Mouse (Mus musculus): Measurements from ENCODE around the gene 2900092C05Rik. TPM values are rescaled to one million over a fixed set of nuclear protein-coding genes. Genes with fewer than 3 reads are reported as not detected.

2900092C05Rik gene
- total and polyA plus RNA-seq, 3 experiments: not detected

- peak; percentile 37 for DNase-seq (ENCODE audit: low read depth, low spot score)
- H3K79me2 ChIP-seq (ENCODE audit: control insufficient read depth, insufficient read depth, low read length, poor library complexity): peaks cover 5% of the 10 kb centered on the region
- H3K4me1 ChIP-seq (ENCODE audit: control insufficient read depth in 1 of 2, insufficient read depth in 2 of 2, low read length in 2 of 2): peaks cover 0 to 5% of the 10 kb centered on the region in 2 experiments; a peak in 2 of 4 replicates
- no peak for TF ChIP-seq JUND (IDR thresholded peaks at IDR 0.05; ENCODE audit: low read depth, low read length)
- no peak for TF ChIP-seq SIN3A (IDR thresholded peaks at IDR 0.05; ENCODE audit: low read length)
- TF ChIP-seq ZNF384 (IDR thresholded peaks at IDR 0.05; ENCODE audit: low read depth, low read length): peak; percentile 53
- no peaks in the 10 kb centered on the region for H3K27me3 ChIP-seq (ENCODE audit: control insufficient read depth in 1 of 2, insufficient read depth in 2 of 2, low read length in 2 of 2)
- peaks cover 0 to 4% of the 10 kb centered on the region in 2 experiments; a peak in 3 of 4 replicates for H3K36me3 ChIP-seq (ENCODE audit: control insufficient read depth in 1 of 2, insufficient read depth in 2 of 2, low read length in 2 of 2)
- H3K4me3 ChIP-seq (ENCODE audit: control insufficient read depth in 1 of 2, insufficient read depth in 1 of 2, low read depth in 2 of 2, low read length in 2 of 2): peak overlapping the region; percentile 91 to 98
- no peak overlapping the region for H3K27ac ChIP-seq (ENCODE audit: control insufficient read depth, low read depth, low read length)
- H3K9me3 ChIP-seq (replicated peaks; ENCODE audit: insufficient read depth, low read length): no peaks in the 10 kb centered on the region
- H3K9ac ChIP-seq (ENCODE audit: control insufficient read depth, low read depth, low read length, poor library complexity, severe bottlenecking): peak overlapping the region; percentile 86
These were observed 33.3 kb upstream of the 2900092C05Rik start for GRCm38 (mm10) chr7:12479009-12479346.

DNA sequence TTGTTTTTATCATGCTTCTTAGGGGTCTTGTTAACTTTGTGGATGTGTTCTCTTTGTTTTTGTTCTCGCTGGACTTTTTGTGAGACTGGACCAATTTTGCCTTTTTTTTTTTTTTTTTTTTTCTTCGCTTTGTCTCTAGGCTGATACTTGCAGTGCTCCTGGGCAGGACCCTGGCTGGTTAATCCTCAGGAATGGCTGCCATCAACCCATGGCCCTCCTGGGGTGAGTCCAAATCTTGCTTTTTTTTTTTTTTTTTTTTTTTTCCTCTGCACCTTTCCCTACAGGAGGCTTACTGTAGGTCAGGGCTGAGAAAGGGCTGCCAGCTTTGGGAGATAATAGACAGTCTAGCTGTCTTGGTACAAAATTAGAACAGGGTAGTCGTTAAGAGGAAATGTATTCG, 32.8 kb upstream of the 2900092C05Rik start:
- Histone ChIP-seq H3K4me1 (ENCODE audit: control insufficient read depth in 1 of 2, insufficient read depth in 2 of 2, low read length in 2 of 2) (peaks cover 0 to 5% of the 10 kb centered on the region in 2 experiments; a peak in 2 of 4 replicates), H3K9ac (ENCODE audit: control insufficient read depth, low read depth, low read length, poor library complexity, severe bottlenecking) (no peak overlapping the region; the same call in 1 of the 2 replicates), H3K27me3 (ENCODE audit: control insufficient read depth in 1 of 2, insufficient read depth in 2 of 2, low read length in 2 of 2) (no peaks in the 10 kb centered on the region), H3K27ac (ENCODE audit: control insufficient read depth, low read depth, low read length) (no peak overlapping the region), H3K4me3 (ENCODE audit: control insufficient read depth in 1 of 2, insufficient read depth in 1 of 2, low read depth in 2 of 2, low read length in 2 of 2) (peak overlapping the region; percentile 91 to 98; a peak in 2 of 4 replicates), H3K9me3 (replicated peaks; ENCODE audit: insufficient read depth, low read length) (no peaks in the 10 kb centered on the region), H3K36me3 (ENCODE audit: control insufficient read depth in 1 of 2, insufficient read depth in 2 of 2, low read length in 2 of 2) (peaks cover 0 to 4% of the 10 kb centered on the region in 2 experiments; a peak in 3 of 4 replicates), H3K79me2 (ENCODE audit: control insufficient read depth, insufficient read depth, low read length, poor library complexity) (peaks cover 5% of the 10 kb centered on the region)
- DNase-seq (ENCODE audit: low read depth, low spot score): no peak
- TF ChIP-seq NELFE (IDR thresholded peaks at IDR 0.05; ENCODE audit: low read depth, low read length) (no peak), ZNF384 (IDR thresholded peaks at IDR 0.05; ENCODE audit: low read depth, low read length) (peak; percentile 38)

GRCm38 (mm10) chr7:12483771-12484170, 28.5 kb upstream of the 2900092C05Rik start:
- H3K9ac ChIP-seq (ENCODE audit: control insufficient read depth, low read depth, low read length, poor library complexity, severe bottlenecking): no peak overlapping the region
- TF ChIP-seq CHD2 (IDR thresholded peaks at IDR 0.05; ENCODE audit: low read length): no peak
- TF ChIP-seq GATA1 (IDR thresholded peaks at IDR 0.05; ENCODE audit: low read depth, low read length): no peak
- no peak for TF ChIP-seq ZMIZ1 (IDR thresholded peaks at IDR 0.05; ENCODE audit: low read depth, low read length)
- no peak for TF ChIP-seq RAD21 (IDR thresholded peaks at IDR 0.05; ENCODE audit: low read depth, low read length)
- no peak for TF ChIP-seq GABPA (IDR thresholded peaks at IDR 0.05; ENCODE audit: low read depth, low read length)
- TF ChIP-seq CTCF (IDR thresholded peaks at IDR 0.05 in 2 of 3, conservative IDR thresholded peaks at IDR 0.05 in 1 of 3; ENCODE audit: control insufficient read depth in 1 of 3, insufficient read depth in 1 of 3, low read depth in 2 of 3, low read length in 3 of 3, poor library complexity in 1 of 3, severe bottlenecking in 1 of 3): no peak
- TF ChIP-seq EP300 (IDR thresholded peaks at IDR 0.05; ENCODE audit: low read depth in 1 of 2, low read length in 2 of 2): no peak
- TF ChIP-seq JUND (IDR thresholded peaks at IDR 0.05; ENCODE audit: low read depth, low read length): no peak
- TF ChIP-seq SMC3 (IDR thresholded peaks at IDR 0.05; ENCODE audit: low read depth, low read length): no peak
- TF ChIP-seq NRF1 (IDR thresholded peaks at IDR 0.05; ENCODE audit: insufficient read depth, low read depth, low read length, poor library complexity, severe bottlenecking): no peak
- no peak for TF ChIP-seq MYB (IDR thresholded peaks at IDR 0.05; ENCODE audit: low read depth, low read length)
- TF ChIP-seq UBTF (IDR thresholded peaks at IDR 0.05; ENCODE audit: borderline replicate concordance, insufficient read depth, low read depth, low read length): no peak
- TF ChIP-seq CHD1 (IDR thresholded peaks at IDR 0.05; ENCODE audit: low read depth, low read length): no peak
- no peak for TF ChIP-seq POLR2AphosphoS5 (IDR thresholded peaks at IDR 0.05; ENCODE audit: borderline replicate concordance, low read depth, low read length)
- TF ChIP-seq ELF1 (IDR thresholded peaks at IDR 0.05; ENCODE audit: low read depth, low read length): no peak
- TF ChIP-seq TCF12 (IDR thresholded peaks at IDR 0.05; ENCODE audit: low read depth, low read length): no peak
- TF ChIP-seq ZC3H11A (IDR thresholded peaks at IDR 0.05; ENCODE audit: low read depth, low read length): no peak
- no peaks in the 10 kb centered on the region for H3K27me3 ChIP-seq (ENCODE audit: control insufficient read depth in 1 of 2, insufficient read depth in 2 of 2, low read length in 2 of 2)
- H3K79me2 ChIP-seq (ENCODE audit: control insufficient read depth, insufficient read depth, low read length, poor library complexity): peaks cover 2% of the 10 kb centered on the region; the same call in 1 of the 2 replicates
- H3K4me1 ChIP-seq (ENCODE audit: control insufficient read depth in 1 of 2, insufficient read depth in 2 of 2, low read length in 2 of 2): peaks cover 0 to 5% of the 10 kb centered on the region in 2 experiments; a peak in 2 of 4 replicates
- H3K27ac ChIP-seq (ENCODE audit: control insufficient read depth, low read depth, low read length): no peak overlapping the region
- no peak overlapping the region for H3K4me3 ChIP-seq (ENCODE audit: control insufficient read depth in 1 of 2, insufficient read depth in 1 of 2, low read depth in 2 of 2, low read length in 2 of 2)
- H3K9me3 ChIP-seq (replicated peaks; ENCODE audit: insufficient read depth, low read length): no peaks in the 10 kb centered on the region
- H3K36me3 ChIP-seq (ENCODE audit: control insufficient read depth in 1 of 2, insufficient read depth in 2 of 2, low read length in 2 of 2): peaks cover 0 to 4% of the 10 kb centered on the region in 2 experiments; a peak in 3 of 4 replicates
- no peak for DNase-seq (ENCODE audit: low read depth, low spot score)

Measured in MEL (cell line).